Mouse (Mus musculus) cerebellum, postnatal 14 days (tissue): ENCODE measurements around the gene Bckdha.
A peak's percentile ranks its signal among the peaks of the same experiment; 100 is the strongest.

Experiments used
- DNase-seq, 2 experiments: peaks; one replicate each; pipeline ENCODE4 v3.0.0; 2021; ENCODE audit warnings: mixed read lengths in 2 of 2

The Bckdha gene

GRCm38 (mm10) chr7:25681341-25682231 lies 22.8 kb upstream of the Bckdha start:
- DNase-seq, result peak in 1 of 2 experiments; percentile 49

- DNase-seq, result peak; percentile 96
Measured at GRCm38 (mm10) chr7:25680514-25681258, 21.9 kb upstream of the Bckdha start, which contains the start of gene B9d2. B9d2 (plus strand) TSS chr7:25680780.

- peak; percentile 31 to 43 for DNase-seq
Measured at GRCm38 (mm10) chr7:25679971-25680370, 21.2 kb upstream of the Bckdha start.

GRCm38 (mm10) chr7:25677013-25677412 lies 18.2 kb upstream of the Bckdha start:
- no peak for DNase-seq

- DNase-seq, result peak; percentile 100
Measured at GRCm38 (mm10) chr7:25676085-25676781, 17.5 kb upstream of the Bckdha start.

- peak in 1 of 2 experiments; percentile 39 for DNase-seq
Measured at GRCm38 (mm10) chr7:25675405-25675804, 16.6 kb upstream of the Bckdha start.

- peak; percentile 47 to 63 for DNase-seq
Measured at GRCm38 (mm10) chr7:25674719-25675300, 16.0 kb upstream of the Bckdha start, which contains the start of gene Tmem91. Tmem91 (minus strand) TSS chr7:25675166.

- no peak for DNase-seq
Measured at GRCm38 (mm10) chr7:25674297-25674696, 15.5 kb upstream of the Bckdha start.

GRCm38 (mm10) chr7:25672442-25672841 lies 13.7 kb upstream of the Bckdha start:
- no peak for DNase-seq

- DNase-seq, result no peak
Measured at GRCm38 (mm10) chr7:25671686-25672085, 12.9 kb upstream of the Bckdha start.

- no peak for DNase-seq
Measured at GRCm38 (mm10) chr7:25670096-25670495, 11.3 kb upstream of the Bckdha start.

GRCm38 (mm10) chr7:25669631-25670030 lies 10.8 kb upstream of the Bckdha start:
- no peak for DNase-seq

GRCm38 (mm10) chr7:25669158-25669557 lies 10.4 kb upstream of the Bckdha start:
- DNase-seq, result no peak

GRCm38 (mm10) chr7:25666381-25666780 lies 7.6 kb upstream of the Bckdha start:
- DNase-seq, result no peak

GRCm38 (mm10) chr7:25657785-25658184 lies 996 bp downstream of the Bckdha start:
- DNase-seq, result peak; percentile 41 to 62

- peak; percentile 73 to 79 for DNase-seq
Measured at GRCm38 (mm10) chr7:25655601-25656428, 3.0 kb downstream of the Bckdha start.

- no peak for DNase-seq
Measured at GRCm38 (mm10) chr7:25652244-25652759, 6.5 kb downstream of the Bckdha start.

GRCm38 (mm10) chr7:25651281-25651680 lies 7.5 kb downstream of the Bckdha start:
- DNase-seq, result no peak

- DNase-seq, result no peak
Measured at GRCm38 (mm10) chr7:25649839-25650238, 8.9 kb downstream of the Bckdha start.

GRCm38 (mm10) chr7:25647574-25648123 lies 11.1 kb downstream of the Bckdha start:
- DNase-seq, result no peak

GRCm38 (mm10) chr7:25645074-25645473 lies 13.7 kb downstream of the Bckdha start:
- DNase-seq, result no peak
